Mouse (Mus musculus): Measurements from ENCODE around the gene Gm17577.
"Not testable (repeated sequence)": the region's sequence is repeated elsewhere in the genome, so short reads cannot be mapped to it uniquely, and the experiment has no call there.

The Gm17577 gene

GRCm38 (mm10) chrX:123246807-123247206 is at the start of gene Gm17577:
Gene Gm17577 (minus strand): TSS chrX:123246907.
- DNase-seq = not testable (repeated sequence)

DNA sequence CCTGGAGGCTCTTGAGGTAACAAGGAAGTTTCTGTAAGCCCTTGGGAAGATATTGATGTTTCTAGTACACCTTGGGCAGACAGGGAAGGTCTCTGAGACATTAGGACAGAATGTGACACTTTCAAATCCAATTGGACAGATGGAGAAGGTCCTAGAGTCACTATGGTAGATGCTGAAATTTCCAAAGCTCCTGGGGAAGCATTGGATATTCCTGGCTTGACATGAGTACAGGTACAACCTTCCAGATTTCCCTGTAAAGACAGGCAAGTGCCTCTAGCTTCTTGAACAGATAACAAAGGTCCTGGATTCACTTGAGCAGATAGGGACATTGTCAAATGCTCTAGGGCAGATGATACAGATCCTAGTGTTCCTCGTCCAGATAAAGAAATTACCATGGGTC is 24.3 kb downstream of the Gm17577 start, which contains the start of gene Srsx:
Srsx (minus strand) TSS at position 101 of the 400 bp plus-strand sequence.
- DNase-seq = not testable (repeated sequence)
